Mouse (Mus musculus) lung, embryonic 16.5 days (tissue): ENCODE results near the gene Cyp17a1. TPM values are rescaled to one million over a fixed set of nuclear protein-coding genes. Genes with fewer than 3 reads are reported as not detected.

Source experiments
- ATAC-seq: fragments of 200-750 bp; cut with Nextera tagmentation; 2 replicates; pipeline ENCODE4 v1.8.0; 2017; ENCODE audit warnings: low read depth, mild to moderate bottlenecking, moderate library complexity
- H3K27ac ChIP-seq: fragments of 300-500 bp; sonication (generic); 2 replicates; pipeline ENCODE4 v1.5.1; 2014; ENCODE audit warnings: mild to moderate bottlenecking, control low read depth, low read length
- H3K27me3 ChIP-seq: fragments of 300-500 bp; sonication (generic); 2 replicates; pipeline ENCODE4 v1.6.1; 2014; ENCODE audit warnings: low read depth, low read length, mixed read lengths; ENCODE audit not compliant: control insufficient read depth, insufficient read depth
- H3K36me3 ChIP-seq: fragments of 300-500 bp; sonication (generic); 2 replicates; pipeline ENCODE4 v1.6.1; 2014; ENCODE audit warnings: low read length; ENCODE audit not compliant: control insufficient read depth, insufficient read depth
- H3K4me1 ChIP-seq: fragments of 300-500 bp; sonication (generic); replicated peaks from 2 replicates; pipeline ENCODE4 v1.6.1; 2014; ENCODE audit warnings: low read length, mixed read lengths; ENCODE audit not compliant: control insufficient read depth, insufficient read depth
- H3K4me2 ChIP-seq: fragments of 300-500 bp; sonication (generic); 2 replicates; pipeline ENCODE4 v1.6.1; 2014; ENCODE audit warnings: low read depth, low read length, control low read depth
- H3K4me3 ChIP-seq: fragments of 300-500 bp; sonication (generic); 2 replicates; pipeline ENCODE4 v1.5.1; 2014; ENCODE audit warnings: mild to moderate bottlenecking, low read length, control low read depth
- H3K9ac ChIP-seq: fragments of 300-500 bp; sonication (generic); 2 replicates; pipeline ENCODE4 v1.6.1; 2014; ENCODE audit warnings: low read length, control low read depth
- H3K9me3 ChIP-seq: fragments of 300-500 bp; sonication (generic); 2 replicates; pipeline ENCODE4 v1.6.1; 2016; ENCODE audit warnings: low read length; ENCODE audit not compliant: control insufficient read depth
- WGBS: fragments of 180-500 bp; shearing (Covaris S2); extraction: QIAGEN DNeasy Blood & Tissue Kit; methylation state at CpG from one replicate; pipeline ENCODE4 v1.1.7; 2014; 5-methylcytosine and 5-hydroxymethylcytosine counted together
- polyA plus RNA-seq: library from polyadenylated mRNA; unstranded; fragments of >200 nt; fragmentation: Nextera tagmentation; extraction: Ambion mirVana; gene quantifications from 2 replicates; pipeline ENCODE4 v1.2.1, GENCODE M21; 2015

Gene Cyp17a1
- polyA plus RNA-seq, 1 experiment from 2014 or later, result 0.09 TPM

DNA sequence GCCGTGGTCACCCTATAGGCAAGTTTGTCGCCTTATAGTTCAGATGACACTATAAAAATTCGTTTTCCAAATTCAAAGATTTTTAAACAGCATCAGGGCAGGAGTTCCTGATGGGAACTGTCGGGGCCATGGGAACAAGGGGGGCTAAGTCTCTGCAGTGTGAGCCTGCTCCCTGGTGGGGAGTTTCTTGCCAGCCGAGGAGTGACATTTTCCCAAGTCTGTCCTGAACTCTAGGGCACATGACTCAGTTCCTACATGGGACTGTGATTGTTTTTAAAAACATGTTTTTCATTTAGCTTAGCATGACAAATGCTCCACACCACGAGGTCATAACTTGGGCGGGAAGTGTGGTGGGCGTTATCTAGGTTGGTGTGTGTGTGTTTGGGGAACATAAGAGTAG, 25.1 kb downstream of the Cyp17a1 start:
- ATAC-seq, result no peak
- H3K9me3 ChIP-seq, result no peaks in the 10 kb centered on the region
- H3K27me3 ChIP-seq, result no peaks in the 10 kb centered on the region
- H3K36me3 ChIP-seq, result peaks cover 7% of the 10 kb centered on the region
- no peak overlapping the region for H3K27ac ChIP-seq
- 79% methylated on average over 8 of the region's 8 CpGs for WGBS
- H3K4me1 ChIP-seq, result peaks cover 31% of the 10 kb centered on the region
- no peak overlapping the region for H3K9ac ChIP-seq
- no peak overlapping the region for H3K4me3 ChIP-seq
- H3K4me2 ChIP-seq, result no peak overlapping the region

DNA sequence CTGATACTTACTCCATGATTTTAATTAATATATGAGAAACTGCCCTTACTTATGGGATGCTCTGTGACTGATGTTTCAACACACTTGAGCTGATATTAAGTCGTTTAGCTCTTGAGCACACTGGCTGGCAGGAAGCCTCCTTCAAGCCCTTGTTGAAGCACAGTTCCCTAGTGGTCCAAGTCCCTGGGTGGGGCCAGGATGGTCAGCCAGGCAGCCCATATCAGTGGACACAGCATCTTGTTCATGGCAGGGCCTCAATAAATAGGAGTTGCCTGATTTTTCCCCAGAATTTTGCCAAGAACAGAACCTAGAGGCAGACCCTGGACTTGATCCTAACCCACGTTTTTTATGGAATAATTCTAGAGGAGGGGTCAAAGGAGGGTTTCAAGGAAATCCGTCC, 25.7 kb downstream of the Cyp17a1 start:
- Histone ChIP-seq H3K4me1 (peaks cover 37% of the 10 kb centered on the region), H3K9me3 (no peaks in the 10 kb centered on the region), H3K9ac (no peak overlapping the region), H3K36me3 (peaks cover 7% of the 10 kb centered on the region), H3K27me3 (no peaks in the 10 kb centered on the region), H3K4me2 (no peak overlapping the region), H3K4me3 (no peak overlapping the region), H3K27ac (no peak overlapping the region)
- no peak for ATAC-seq
- WGBS, result 51% methylated on average over 3 of the region's 3 CpGs

DNA sequence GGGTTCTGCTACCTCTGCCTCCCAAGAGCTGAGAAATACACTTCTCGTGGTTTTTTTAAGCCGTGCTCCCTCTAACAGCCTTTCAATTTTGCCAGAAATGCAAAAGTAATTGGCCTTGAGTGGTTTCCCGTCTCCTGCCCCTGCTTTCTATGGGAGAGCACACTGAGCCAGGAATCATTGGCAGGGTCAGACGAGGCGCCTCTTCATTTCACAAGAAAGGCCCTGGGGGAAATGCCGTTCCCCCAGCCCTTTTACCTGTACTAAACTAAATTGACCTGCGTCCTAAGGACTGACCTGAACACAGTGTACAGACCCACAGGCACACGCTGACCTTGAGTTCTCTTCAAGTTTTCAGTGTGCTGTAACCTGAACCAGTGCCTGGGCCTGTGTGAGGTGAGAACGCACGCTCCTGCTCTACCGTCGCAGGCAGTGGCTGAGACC, 26.9 kb downstream of the Cyp17a1 start:
- Histone ChIP-seq H3K9me3 (no peaks in the 10 kb centered on the region), H3K4me2 (no peak overlapping the region), H3K27me3 (no peaks in the 10 kb centered on the region), H3K4me3 (no peak overlapping the region), H3K36me3 (peaks cover 7% of the 10 kb centered on the region), H3K27ac (0 out of 2 replicates have a peak overlapping the region, but pooled peaks have one; percentile 81), H3K9ac (no peak overlapping the region), H3K4me1 (peaks cover 49% of the 10 kb centered on the region)
- WGBS, result 80% methylated on average over 12 of the region's 12 CpGs
- ATAC-seq, result no peak

DNA sequence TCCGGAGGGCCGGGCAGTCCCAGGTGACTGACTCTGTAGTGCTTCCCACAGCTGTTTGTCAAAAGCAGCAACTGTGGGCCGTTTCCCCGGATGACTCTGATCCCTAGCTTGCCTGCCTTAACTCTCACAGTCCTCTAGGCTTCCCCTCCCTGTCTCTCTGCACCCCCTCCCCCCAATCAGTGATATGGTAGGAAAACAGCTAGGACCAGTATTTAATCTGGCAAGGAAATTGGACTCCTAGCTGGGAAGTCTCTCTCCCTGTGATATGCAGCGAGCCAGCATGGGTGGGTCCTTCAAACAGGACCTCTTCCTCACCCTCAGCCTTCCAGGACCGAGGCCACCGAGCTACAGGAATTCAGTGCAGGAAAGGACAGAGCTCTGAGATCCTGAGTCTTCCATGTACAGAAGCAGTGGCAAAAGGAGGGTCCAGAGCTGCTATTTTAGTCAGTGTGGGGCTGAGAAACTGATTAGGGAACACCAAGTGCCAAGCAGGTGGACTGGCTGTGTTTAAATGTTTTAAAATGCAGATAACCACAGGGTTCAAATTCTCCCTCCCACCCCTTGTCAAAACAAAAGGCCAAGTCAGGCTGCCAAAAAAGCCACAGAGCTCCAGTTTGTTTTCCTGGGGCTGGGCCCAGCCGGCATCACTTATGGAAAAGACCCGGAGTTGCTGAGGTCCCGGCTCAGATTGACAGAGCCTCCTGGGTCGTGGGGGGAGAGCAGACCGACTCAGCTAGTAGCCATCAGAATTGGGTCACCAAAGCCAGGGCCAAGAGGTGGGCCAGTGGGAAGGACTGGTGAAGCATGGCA, 28.0 kb downstream of the Cyp17a1 start:
- H3K4me2 ChIP-seq, result no peak overlapping the region
- 29% methylated on average over 12 of the region's 12 CpGs for WGBS

DNA sequence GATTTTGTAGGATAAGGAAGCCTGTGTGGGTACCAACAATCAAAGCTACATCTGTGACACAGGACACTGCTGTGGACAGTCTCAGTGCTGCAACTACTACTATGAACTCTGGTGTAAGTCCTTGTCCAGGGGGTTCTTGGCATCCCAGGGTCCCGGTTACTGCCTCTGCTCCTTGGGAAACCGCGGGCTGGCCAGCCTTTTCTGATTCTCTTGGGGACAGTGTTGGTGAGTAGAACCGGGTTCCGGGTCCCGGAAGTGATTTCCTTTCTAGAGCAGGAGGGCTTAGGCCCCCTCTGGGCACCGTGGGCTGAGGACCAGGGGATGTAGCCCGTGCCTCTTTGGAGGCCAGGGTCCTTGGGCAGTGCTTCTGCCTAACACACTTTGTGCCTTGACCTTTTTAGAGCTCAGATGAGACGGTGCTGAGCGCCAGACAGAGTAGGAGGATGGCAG, 28.6 kb downstream of the Cyp17a1 start:
- H3K27ac ChIP-seq, result peak overlapping the region; percentile 81
- peaks cover 7% of the 10 kb centered on the region for H3K36me3 ChIP-seq
- WGBS, result 70% methylated on average over 10 of the region's 10 CpGs
- H3K9ac ChIP-seq, result peak overlapping the region; percentile 40
- no peaks in the 10 kb centered on the region for H3K27me3 ChIP-seq
- H3K4me2 ChIP-seq, result no peak overlapping the region
- peaks cover 60% of the 10 kb centered on the region for H3K4me1 ChIP-seq
- H3K4me3 ChIP-seq, result no peak overlapping the region
- H3K9me3 ChIP-seq, result no peaks in the 10 kb centered on the region
- no peak for ATAC-seq

More for the DNA sequence above, 28.0 kb downstream of the Cyp17a1 start:
- peaks cover 7% of the 10 kb centered on the region for H3K36me3 ChIP-seq
- ATAC-seq, result peak; percentile 10; the same call in 1 of the 2 replicates
- no peaks in the 10 kb centered on the region for H3K9me3 ChIP-seq
- H3K4me3 ChIP-seq, result no peak overlapping the region
- no peaks in the 10 kb centered on the region for H3K27me3 ChIP-seq
- H3K27ac ChIP-seq, result peak overlapping the region; percentile 81
- peak overlapping the region; percentile 40; the same call in 1 of the 2 replicates for H3K9ac ChIP-seq
- H3K4me1 ChIP-seq, result peaks cover 58% of the 10 kb centered on the region

DNA sequence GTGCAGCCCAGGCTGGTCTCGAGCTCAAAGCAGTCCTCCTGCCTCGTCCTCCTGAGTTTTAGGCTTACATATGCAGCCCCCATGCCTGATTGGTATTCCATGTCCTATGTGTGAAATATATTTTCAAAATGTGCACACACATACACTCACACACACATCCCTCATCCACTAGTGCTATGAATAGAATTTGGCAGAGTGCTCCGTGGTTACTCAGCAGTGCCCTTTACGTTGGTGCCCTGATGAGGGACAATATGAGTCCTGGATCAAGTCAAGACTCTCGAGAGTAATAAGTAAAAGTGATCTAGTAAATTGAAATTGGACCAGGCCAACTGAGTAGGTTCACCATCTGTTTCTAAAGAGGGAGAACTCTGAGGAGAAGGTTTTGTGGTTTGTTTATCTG, 29.7 kb downstream of the Cyp17a1 start:
- peaks cover 7% of the 10 kb centered on the region for H3K36me3 ChIP-seq
- WGBS, result 73% methylated on average over 5 of the region's 5 CpGs
- H3K9me3 ChIP-seq, result no peaks in the 10 kb centered on the region
- H3K4me2 ChIP-seq, result no peak overlapping the region
- H3K27ac ChIP-seq, result no peak overlapping the region
- no peak overlapping the region for H3K9ac ChIP-seq
- no peak for ATAC-seq
- no peaks in the 10 kb centered on the region for H3K27me3 ChIP-seq
- peaks cover 60% of the 10 kb centered on the region for H3K4me1 ChIP-seq
- H3K4me3 ChIP-seq, result no peak overlapping the region

DNA sequence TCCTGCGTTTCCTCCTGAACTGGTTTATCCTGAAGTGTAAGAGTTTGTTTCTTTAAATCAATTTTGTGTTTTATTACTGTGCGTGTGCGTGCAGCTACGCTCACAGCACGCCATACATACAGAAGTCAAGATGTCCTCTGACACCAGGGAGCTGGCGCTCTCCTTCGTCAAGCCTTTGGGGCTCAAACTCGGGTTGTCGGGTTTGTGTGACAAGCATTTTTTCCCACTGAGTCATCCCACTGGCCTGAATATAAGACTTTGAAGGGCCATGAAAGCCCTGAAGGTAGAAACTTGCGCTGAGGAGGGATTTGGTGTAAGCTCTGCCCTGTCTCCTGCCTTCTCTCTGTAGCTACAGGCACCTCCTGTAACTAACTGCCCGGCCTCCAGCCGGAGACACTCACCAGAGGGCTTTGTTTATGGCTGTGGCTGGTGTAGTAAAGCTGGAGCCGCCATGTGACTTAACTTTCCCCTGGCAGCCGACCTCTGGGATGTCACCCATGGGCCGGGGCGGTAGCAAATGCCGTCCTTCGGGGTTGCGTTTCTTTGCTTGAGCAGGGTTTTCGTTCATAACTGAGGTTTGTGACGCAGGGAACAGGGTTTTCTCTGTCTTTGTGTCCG, 30.7 kb downstream of the Cyp17a1 start:
- H3K27me3 ChIP-seq, result no peaks in the 10 kb centered on the region
- H3K36me3 ChIP-seq, result peaks cover 7% of the 10 kb centered on the region; the same call in 1 of the 2 replicates
- peak overlapping the region; percentile 91 for H3K27ac ChIP-seq
- peak overlapping the region; percentile 38; the same call in 1 of the 2 replicates for H3K9ac ChIP-seq
- ATAC-seq, result peak; percentile 39; the same call in 1 of the 2 replicates
- H3K4me3 ChIP-seq, result no peak overlapping the region
- H3K4me2 ChIP-seq, result peak overlapping the region; percentile 39
- 37% methylated on average over 22 of the region's 22 CpGs for WGBS
- H3K9me3 ChIP-seq, result no peaks in the 10 kb centered on the region
- peaks cover 60% of the 10 kb centered on the region for H3K4me1 ChIP-seq

DNA sequence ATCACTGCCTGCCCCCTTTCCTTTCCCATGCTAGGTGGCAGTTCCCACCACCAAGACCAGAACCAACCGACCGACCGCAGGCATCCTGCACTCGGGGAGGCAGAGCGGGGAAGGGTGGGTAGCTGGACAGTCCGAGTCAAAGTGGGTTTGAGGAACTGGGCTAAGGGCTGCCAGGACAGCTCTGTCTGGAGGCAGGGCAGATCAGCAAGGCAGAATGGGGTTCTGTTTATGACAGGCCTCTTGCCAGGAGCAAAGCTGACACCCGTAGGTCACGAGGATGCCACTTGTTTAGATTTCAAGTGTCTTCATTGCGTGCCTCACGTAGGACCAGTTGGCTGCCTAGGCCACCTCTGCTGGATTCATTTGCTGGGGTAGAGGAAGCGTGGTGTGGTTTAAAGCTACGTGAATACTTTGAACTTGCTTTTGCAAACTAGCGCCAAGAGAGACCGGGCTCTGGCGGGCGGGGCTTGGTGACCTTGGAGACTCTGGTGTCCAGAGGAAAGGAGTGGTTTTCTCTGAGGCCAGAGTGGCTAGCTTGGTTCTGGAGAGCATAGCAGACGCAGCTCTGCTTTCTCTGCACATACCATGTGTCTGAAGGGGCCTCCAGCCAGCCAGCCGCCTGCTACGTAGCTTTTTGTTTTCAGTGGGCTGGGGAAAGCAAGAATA, 31.4 kb downstream of the Cyp17a1 start:
- Histone ChIP-seq H3K36me3 (peaks cover 7% of the 10 kb centered on the region; the same call in 1 of the 2 replicates), H3K9me3 (no peaks in the 10 kb centered on the region), H3K4me2 (peak overlapping the region; percentile 39), H3K4me3 (no peak overlapping the region), H3K4me1 (peaks cover 60% of the 10 kb centered on the region), H3K27me3 (no peaks in the 10 kb centered on the region), H3K27ac (peak overlapping the region; percentile 91), H3K9ac (peak overlapping the region; percentile 2)
- WGBS, result 21% methylated on average over 19 of the region's 19 CpGs
- peak; percentile 81 for ATAC-seq

DNA sequence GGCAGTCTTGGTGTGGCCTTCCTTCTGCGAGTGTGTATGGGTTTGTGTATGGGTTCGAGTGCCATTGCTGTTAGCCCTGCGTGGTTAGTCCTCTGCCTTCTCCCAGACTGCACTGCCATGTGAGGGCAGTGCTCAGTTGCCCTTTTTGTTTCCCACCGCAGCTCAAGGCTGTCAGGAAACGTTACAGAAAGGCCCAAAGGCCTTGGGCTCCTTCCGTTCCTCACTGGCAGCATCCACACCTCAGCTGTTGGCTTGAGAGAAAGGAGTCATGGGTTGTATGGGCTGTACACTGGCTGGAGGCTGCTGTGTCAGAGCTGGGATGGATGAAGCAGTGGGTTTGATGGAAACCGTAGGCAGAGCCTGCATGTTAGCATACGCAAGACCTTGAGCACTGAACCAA, 32.2 kb downstream of the Cyp17a1 start:
- no peak for ATAC-seq
- Histone ChIP-seq H3K27ac (peak overlapping the region; percentile 91), H3K9ac (no peak overlapping the region), H3K4me1 (peaks cover 62% of the 10 kb centered on the region), H3K36me3 (peaks cover 3% of the 10 kb centered on the region; the same call in 1 of the 2 replicates), H3K4me2 (no peak overlapping the region), H3K27me3 (no peaks in the 10 kb centered on the region), H3K4me3 (no peak overlapping the region), H3K9me3 (no peaks in the 10 kb centered on the region)
- WGBS, result 77% methylated on average over 8 of the region's 8 CpGs
